Comparison of ENCODE assay signal across 7 mouse cellular contexts in genomic region chr8:45410146-45410880, GRCm38 (mm10). TPM values are rescaled to one million over a fixed set of nuclear protein-coding genes. Genes with fewer than 3 reads are reported as not detected.
DNase-seq lines count a peak whose midpoint lies in the region; ATAC-seq lines count a peak whose summit lies in the region.

No protein-coding gene starts in this region.

- intact Hi-C loops in left cerebral cortex, postnatal 25 days (cut with DNase I), result no loop called here

- DNase-seq in ZHBTc4 (ENCODE audit: low read depth, low spot score), result peak; percentile 83
- peak; percentile 55 for DNase-seq in gastrocnemius, postnatal 25 days
- peak; percentile 27 to 32 for DNase-seq in left cerebral cortex, postnatal 25 days (ENCODE audit: low spot score in 2 of 2)
- peak; percentile 29 for DNase-seq in right cerebral cortex, postnatal 25 days

- peak; percentile 72 for ATAC-seq in common myeloid progenitor, adult 5-6 weeks (replicated peaks; ENCODE audit: low read depth, poor library complexity, severe bottlenecking)
- peak; percentile 55 for ATAC-seq in inflammation-experienced regulatory T-cells, adult 6 months
- ATAC-seq in megakaryocyte-erythroid progenitor cell, adult 5-6 weeks (replicated peaks; ENCODE audit: low FRiP score, low TSS enrichment, poor library complexity, severe bottlenecking), result peak; percentile 92

RNA-seq across cellular contexts. Expression of gene Tlr3, which starts 0.6 kb away (rescaled TPM):
- total RNA-seq in common myeloid progenitor, adult 5-6 weeks (2017), result 0.63 and 1.1 TPM in 2 replicates
- 1 to 10 TPM; 1.0 to 1.2 TPM for total RNA-seq in gastrocnemius, postnatal 25 days (2021)
- polyA plus RNA-seq in inflammation-experienced regulatory T-cells, adult 6 months (2017; shearing (Covaris generic)), result 1 to 10 TPM in 1 of 3 experiments, under 1 TPM in 2; 0.17 to 1.1 (median 0.39) TPM
- 1 to 10 TPM; 9.4 to 9.7 TPM for total RNA-seq in left cerebral cortex, postnatal 25 days (2021)
- total RNA-seq in megakaryocyte-erythroid progenitor cell, adult 5-6 weeks (2014; fragmentation: Nextera tagmentation), result not detected in 2 replicates
- total RNA-seq in megakaryocyte-erythroid progenitor cell, adult 5-6 weeks (2017), result 0.91 and 3.7 TPM in 2 replicates

RNA-seq across cellular contexts. Expression of gene Fam149a, which starts 28.2 kb away (rescaled TPM):
- total RNA-seq in common myeloid progenitor, adult 5-6 weeks (2017), result 0.23 TPM in 1 of 2 replicates, not detected in the other
- 1 to 10 TPM; 2.6 to 3.1 TPM for total RNA-seq in gastrocnemius, postnatal 25 days (2021)
- not detected for polyA plus RNA-seq in inflammation-experienced regulatory T-cells, adult 6 months (2017; shearing (Covaris generic))
- total RNA-seq in left cerebral cortex, postnatal 25 days (2021), result 10 to 100 TPM; 21.6 to 23.6 TPM
- total RNA-seq in megakaryocyte-erythroid progenitor cell, adult 5-6 weeks (2014; fragmentation: Nextera tagmentation), result not detected in 2 replicates
- total RNA-seq in megakaryocyte-erythroid progenitor cell, adult 5-6 weeks (2017), result not detected in 2 replicates

Comparison
In these comparisons a context has a peak if more than half of its experiments do, and no peak if none do; other contexts are left out.
1. Peak in every context shown above with its lines: DNase-seq and ATAC-seq.
2. DNase-seq: peak in every context shown above with its lines; median percentile 83 in ZHBTc4; 55 in gastrocnemius, postnatal 25 days; 30 in left cerebral cortex, postnatal 25 days; 29 in right cerebral cortex, postnatal 25 days.
3. RNA of gene Fam149a, which starts 28.2 kb away (total RNA-seq): 21.6 to 23.6 TPM in left cerebral cortex, postnatal 25 days; 2.6 to 3.1 TPM in gastrocnemius, postnatal 25 days, 0.23 TPM in common myeloid progenitor, adult 5-6 weeks and not detected in megakaryocyte-erythroid progenitor cell, adult 5-6 weeks; every median in the first group is over 4 times any median in the second.